9 mouse cellular contexts compared by ENCODE assay signal in genomic region chr3:106448571-106448970, GRCm38 (mm10). TPM values are rescaled to one million over a fixed set of nuclear protein-coding genes. Genes with fewer than 3 reads are reported as not detected.
DNase-seq lines count a peak whose midpoint lies in the region; ATAC-seq and TF ChIP-seq lines count a peak whose summit lies in the region.
"Had no signal": no experiment of that assay in that cellular context is flagged by ENCODE, and none has a peak within 500 bp of the region (broad histone marks: within the 10 kb centered on the region; RNA-seq: fewer than 3 reads in every experiment).

No protein-coding gene starts in this region.

- no peak overlapping the region for H3K27ac ChIP-seq in limb, embryonic 12.5 days
- H3K27ac ChIP-seq in limb, embryonic 10.5 days, result no peak overlapping the region
- H3K27ac ChIP-seq in left cerebral cortex, adult 2 months, result no peak overlapping the region
- H3K27ac ChIP-seq: embryonic facial prominence, embryonic 15.5 days had no signal

- TF ChIP-seq CTCF in left cerebral cortex, adult 2 months (IDR thresholded peaks at IDR 0.05), result peak; percentile 85

- no peaks in the 10 kb centered on the region for H3K36me3 ChIP-seq in limb, embryonic 12.5 days
- H3K36me3 ChIP-seq in limb, embryonic 10.5 days, result no peaks in the 10 kb centered on the region
- H3K36me3 ChIP-seq: embryonic facial prominence, embryonic 15.5 days had no signal

- H3K9ac ChIP-seq in limb, embryonic 12.5 days (replicated peaks), result no peak overlapping the region
- H3K9ac ChIP-seq: embryonic facial prominence, embryonic 15.5 days had no signal

- H3K4me1 ChIP-seq in limb, embryonic 12.5 days (replicated peaks), result no peaks in the 10 kb centered on the region
- H3K4me1 ChIP-seq in limb, embryonic 10.5 days, result no peaks in the 10 kb centered on the region
- H3K4me1 ChIP-seq: embryonic facial prominence, embryonic 15.5 days had no signal

- intact Hi-C loops in left cerebral cortex, adult 2 months (cut with DNase I), result loop anchor here (1.0 to 10.0 kb wide), 3 partner anchors 426 to 774 kb away; no protein-coding TSS in a partner anchor

- DNase-seq in limb, embryonic 10.5 days (ENCODE audit: low spot score), result no peak
- DNase-seq in WW6 (ENCODE audit: low read depth, low spot score), result peak; percentile 9
- peak; percentile 26 for DNase-seq in embryo, embryonic 9.5 days (ENCODE audit: extremely low spot score)
- peak; percentile 46 for DNase-seq in hindlimb bud, embryonic 11.5 days (ENCODE audit: extremely low spot score, low read depth, low spot score)
- peak; percentile 17 to 19 for DNase-seq in left cerebral cortex, adult 2 months (ENCODE audit: extremely low spot score in 1 of 2, low spot score in 2 of 2)
- peak; percentile 85 for DNase-seq in naive thymus-derived CD4-positive, alpha-beta T cell, adult 2 months (ENCODE audit: low read depth)
- no peak for DNase-seq in urinary bladder, postnatal 4 days (ENCODE audit: low spot score in 2 of 2)

- no peaks in the 10 kb centered on the region for H3K9me3 ChIP-seq in limb, embryonic 12.5 days
- H3K9me3 ChIP-seq in limb, embryonic 10.5 days (replicated peaks), result no peaks in the 10 kb centered on the region
- H3K9me3 ChIP-seq: embryonic facial prominence, embryonic 15.5 days had no signal

- no peak overlapping the region for H3K4me2 ChIP-seq in limb, embryonic 12.5 days
- H3K4me2 ChIP-seq: embryonic facial prominence, embryonic 15.5 days had no signal

- H3K4me3 ChIP-seq in limb, embryonic 12.5 days (replicated peaks), result no peak overlapping the region
- no peak overlapping the region for H3K4me3 ChIP-seq in limb, embryonic 10.5 days
- no peak overlapping the region for H3K4me3 ChIP-seq in left cerebral cortex, adult 2 months
- H3K4me3 ChIP-seq: embryonic facial prominence, embryonic 15.5 days had no signal

- H3K27me3 ChIP-seq in limb, embryonic 12.5 days, result no peaks in the 10 kb centered on the region
- H3K27me3 ChIP-seq in limb, embryonic 10.5 days (ENCODE audit: low read depth, poor library complexity, severe bottlenecking), result no peaks in the 10 kb centered on the region
- H3K27me3 ChIP-seq: embryonic facial prominence, embryonic 15.5 days had no signal

- 0 out of 2 replicates have a peak, but pooled peaks have one; percentile 59 for ATAC-seq in limb, embryonic 12.5 days (ENCODE audit: insufficient number of reproducible peaks, insufficient read depth, low FRiP score, low TSS enrichment, low read depth)

RNA-seq across cellular contexts. Expression of gene Dennd2d, which starts 33.6 kb away (rescaled TPM):
- 1.7 and 1.8 TPM in 2 replicates for polyA plus RNA-seq in limb, embryonic 12.5 days (2016; fragmentation: Nextera tagmentation; extraction: Ambion mirVana)
- polyA plus RNA-seq in limb, embryonic 10.5 days (2016; fragmentation: Nextera tagmentation; extraction: Ambion mirVana), result 0.90 and 2.2 TPM in 2 replicates
- under 1 TPM; 0.14 to 0.20 TPM for total RNA-seq in left cerebral cortex, adult 2 months (2021)

RNA-seq across cellular contexts. Expression of gene Chil6, which starts 42.6 kb away (rescaled TPM):
- not detected in 2 replicates for polyA plus RNA-seq in limb, embryonic 12.5 days (2016; fragmentation: Nextera tagmentation; extraction: Ambion mirVana)
- not detected in 2 replicates for polyA plus RNA-seq in limb, embryonic 10.5 days (2016; fragmentation: Nextera tagmentation; extraction: Ambion mirVana)
- total RNA-seq in left cerebral cortex, adult 2 months (2021), result not detected
- polyA plus RNA-seq: embryonic facial prominence, embryonic 15.5 days had no signal

Comparison
In these comparisons a context has a peak if more than half of its experiments do, and no peak if none do; other contexts are left out.
1. DNase-seq: peak in WW6 (single experiment), embryo, embryonic 9.5 days (single experiment), hindlimb bud, embryonic 11.5 days (single experiment), left cerebral cortex, adult 2 months (2 of 2) and naive thymus-derived CD4-positive, alpha-beta T cell, adult 2 months (single experiment); none in limb, embryonic 10.5 days (single experiment) and urinary bladder, postnatal 4 days (0 of 2).